Mouse (Mus musculus) heart, adult 18-20 months (tissue): ENCODE data around the gene Unc5cl. TPM values are rescaled to one million over a fixed set of nuclear protein-coding genes. Genes with fewer than 3 reads are reported as not detected.

ENCODE experiments used
- total RNA-seq, 2 experiments: library from RNA; stranded (reverse); gene quantifications; 2 replicates each; pipeline ENCODE4 v1.2.3; 2021

Unc5cl gene
- total RNA-seq, 2 experiments from 2014 or later = 0.36 TPM; not detected in 1

Other genes starting within 250 kb of the Unc5cl start
- under 1 TPM in 1 of 2 experiments, not detected in 1; 0.13 TPM for gene Trem1, start 222.1 kb upstream of the Unc5cl start, total RNA-seq
- gene Trem3, start 207.1 kb upstream of the Unc5cl start, total RNA-seq = not detected
- under 1 TPM in 1 of 2 experiments, not detected in 1; 0.33 TPM for gene Treml4, start 190.6 kb upstream of the Unc5cl start, total RNA-seq
- gene Treml2, start 155.4 kb upstream of the Unc5cl start, total RNA-seq = 1 to 10 TPM in 1 of 2 experiments, under 1 TPM in 1; 0.65 to 1.1 TPM
- under 1 TPM; 0.18 to 0.20 TPM for gene B430306N03Rik, start 138.8 kb upstream of the Unc5cl start, total RNA-seq
- gene Trem2, start 108.5 kb upstream of the Unc5cl start, total RNA-seq = 1 to 10 TPM; 1.6 to 2.2 TPM
- under 1 TPM; 0.27 to 0.54 TPM for gene Treml1, start 95.0 kb upstream of the Unc5cl start, total RNA-seq
- gene Nfya, start 45.0 kb upstream of the Unc5cl start, total RNA-seq = 10 to 100 TPM; 18.8 to 21.7 TPM
- 10 to 100 TPM; 17.3 to 21.3 TPM for gene Oard1, start 44.9 kb upstream of the Unc5cl start, total RNA-seq
- gene Apobec2, start 22.0 kb upstream of the Unc5cl start, total RNA-seq = 100 to 1,000 TPM; 211 to 226 TPM
- under 1 TPM; 0.55 to 0.62 TPM for gene Tspo2, start 3.4 kb upstream of the Unc5cl start, total RNA-seq